Mouse (Mus musculus) mouse embryonic stem cell (cell line): Measurements from ENCODE around the gene Mettl7a3.
"Not testable (repeated sequence)": the region's sequence is repeated elsewhere in the genome, so short reads cannot be mapped to it uniquely, and the experiment has no call there.

Experiments used
- in situ Hi-C, 2 experiments: fragments of 300-500 bp; cut with MboI; formaldehyde crosslinking; loops; 1 replicate in 1 of 2; 3 replicates in 1 of 2; pipeline ENCODE4 v1.14.3; 2019 to 2020; ENCODE audit warnings: low sequenced_read_pairs in 2 of 2, low pct_unique_long_range_greater_than_20kb in 1 of 2, mixed read lengths in 1 of 2; ENCODE audit not compliant: unreplicated experiment in 1 of 2

The Mettl7a3 gene

DNA sequence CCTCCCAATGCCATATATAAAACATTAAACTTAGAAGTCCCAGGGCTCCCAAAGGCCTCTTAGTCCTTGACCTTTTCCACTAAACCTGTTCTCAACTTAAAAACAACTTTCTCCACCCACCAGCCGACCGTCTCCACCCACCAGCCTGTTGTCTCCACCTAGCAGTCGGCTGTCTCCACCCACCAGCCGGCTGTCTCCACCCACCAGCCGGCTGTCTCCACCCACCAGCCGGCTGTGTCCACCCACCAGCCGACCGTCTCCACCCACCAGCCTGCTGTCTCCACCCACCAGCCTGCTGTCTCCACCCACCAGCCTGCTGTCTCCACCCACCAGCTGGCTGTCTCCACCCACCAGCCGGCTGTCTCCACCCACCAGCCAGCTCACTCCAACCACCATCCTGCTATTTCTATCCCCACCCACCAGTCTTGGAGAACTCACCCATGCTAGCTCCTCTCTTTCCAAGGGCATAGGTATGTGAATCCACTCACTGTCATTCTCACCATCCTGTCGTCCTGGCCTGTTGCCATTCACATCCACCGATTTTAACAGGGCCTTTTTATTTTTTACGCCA is 10.6 kb upstream of the Mettl7a3 start:
- in situ Hi-C loops = loop anchor here in 1 of 2 experiments (25.0 kb wide), 1 partner anchor 287 kb away; the partner anchor contains the start of gene Dip2b

DNA sequence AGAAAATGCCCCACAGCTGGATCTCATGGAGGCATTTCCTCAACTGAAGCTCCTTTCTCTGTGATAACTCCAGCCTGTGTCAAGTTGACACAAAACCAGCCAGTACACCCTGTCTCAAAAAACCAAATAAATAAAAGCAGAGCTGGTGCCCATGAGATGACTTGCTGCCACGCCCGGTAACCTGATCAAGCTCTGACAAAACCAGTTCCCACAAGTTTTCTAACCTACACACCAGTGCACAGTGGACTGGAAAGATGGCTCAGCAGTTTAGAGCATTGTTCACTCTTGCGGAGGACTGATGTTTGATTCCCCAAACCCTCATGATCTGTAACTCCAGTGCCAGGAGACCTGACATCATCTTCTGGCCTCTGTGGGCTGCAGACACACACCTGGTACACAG is 9.5 kb upstream of the Mettl7a3 start:
- in situ Hi-C loops = loop anchor here in 1 of 2 experiments (5.0 kb wide), 1 partner anchor 288 kb away; the partner anchor contains the start of gene Dip2b

DNA sequence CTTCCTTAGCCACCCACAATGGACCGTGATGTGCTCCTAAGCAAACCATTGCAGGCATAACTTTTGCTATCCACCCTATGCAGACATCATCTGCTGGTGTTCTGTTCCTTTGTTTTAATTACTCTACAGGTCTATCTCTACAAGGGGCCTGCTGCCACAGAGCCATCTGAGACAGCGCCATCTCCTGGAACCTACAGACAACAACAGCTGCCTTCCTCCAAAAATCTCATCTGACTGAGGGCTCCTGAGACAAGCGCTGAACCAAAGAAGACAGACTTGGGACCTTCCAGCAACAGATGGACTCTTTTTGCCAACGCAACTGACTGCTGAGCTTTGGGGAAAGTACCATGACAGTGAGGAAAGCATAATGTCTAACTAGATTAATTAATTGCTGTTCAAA is 6.6 kb upstream of the Mettl7a3 start:
- in situ Hi-C loops = loop anchor here in 1 of 2 experiments (5.0 kb wide), 1 partner anchor 291 kb away; the partner anchor contains the start of gene Dip2b

DNA sequence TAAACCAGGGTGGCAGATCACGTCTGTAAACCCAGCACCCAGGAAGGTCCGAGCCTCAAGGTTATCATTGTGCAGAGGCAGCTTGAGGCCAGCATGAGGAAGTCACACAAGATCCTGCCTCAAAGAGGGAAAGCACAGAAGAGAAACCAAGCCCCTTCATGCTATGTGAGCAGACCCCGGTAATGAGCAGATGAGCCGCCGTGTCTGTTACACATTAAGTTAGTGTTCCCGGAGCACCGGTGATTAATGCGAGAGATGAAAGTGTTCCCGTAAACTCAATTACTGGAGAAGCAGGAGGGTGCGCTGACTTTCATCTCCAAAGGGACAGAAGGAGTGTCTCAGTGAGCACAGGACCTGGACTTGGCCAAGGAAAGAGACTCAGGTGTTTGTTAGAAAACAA is 5.4 kb upstream of the Mettl7a3 start:
- in situ Hi-C loops = loop anchor here in 1 of 2 experiments (5.0 kb wide), 1 partner anchor 292 kb away; the partner anchor contains the start of gene Dip2b

DNA sequence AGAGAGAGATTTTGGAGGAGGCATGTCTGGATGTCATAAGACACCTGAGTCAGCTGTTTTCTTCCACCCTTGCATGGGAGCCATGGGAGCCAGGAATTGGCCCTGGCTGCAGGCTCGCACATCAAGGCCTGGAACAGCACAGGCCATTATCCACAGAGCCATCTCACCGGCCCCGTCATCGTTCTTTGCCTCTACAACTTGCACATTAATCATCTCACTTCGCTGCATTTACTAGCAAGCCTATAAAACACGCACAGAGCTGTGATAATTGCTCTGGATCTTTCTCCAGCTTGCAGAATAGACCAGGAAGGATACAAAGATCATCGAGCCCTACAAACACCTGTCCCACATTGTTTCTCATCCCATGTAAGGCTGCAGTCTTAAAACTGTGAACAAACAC is 4.0 kb upstream of the Mettl7a3 start:
- in situ Hi-C loops = no loop called here

DNA sequence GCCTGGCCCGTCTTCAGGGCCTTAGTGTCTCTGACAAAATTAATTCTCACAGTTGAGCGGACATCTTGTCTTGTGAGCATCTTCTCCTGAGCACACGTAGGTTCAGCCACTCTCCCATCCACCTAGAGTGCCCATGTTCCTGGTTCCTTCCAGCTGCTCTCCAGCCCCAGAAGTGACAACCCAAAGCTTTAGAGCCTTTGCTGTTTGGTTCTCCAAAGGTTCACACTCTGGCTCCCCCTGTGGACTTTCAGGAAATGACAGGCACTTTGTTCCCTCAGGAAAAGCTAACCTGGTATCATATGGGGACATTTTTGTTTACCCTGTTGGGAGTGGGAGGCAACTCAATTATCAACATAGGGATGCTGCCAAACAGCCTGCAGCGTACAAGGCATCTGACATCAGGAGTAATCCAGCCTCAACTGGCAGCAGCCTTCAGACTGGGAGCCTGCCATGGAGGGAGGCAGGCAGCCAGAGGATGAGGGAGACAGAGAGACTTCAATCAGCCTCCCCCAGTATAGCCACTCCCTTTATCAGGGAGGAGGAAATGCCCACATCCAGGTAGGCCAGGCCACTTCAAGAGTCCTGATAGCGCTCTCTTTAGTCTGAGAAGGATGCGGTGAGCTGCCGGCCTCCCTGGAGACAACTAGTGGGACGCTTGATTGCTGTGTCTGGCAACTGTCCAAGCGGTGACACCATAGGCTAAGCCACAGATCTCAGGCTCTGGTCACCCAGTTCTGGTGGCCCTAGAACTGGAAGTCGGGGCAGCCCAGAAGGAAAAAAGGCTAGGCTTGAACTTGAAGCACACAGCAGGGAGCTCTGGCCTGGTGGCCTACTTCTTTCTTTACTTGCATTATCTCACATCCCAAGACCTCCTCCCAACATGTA is 2.4 kb upstream of the Mettl7a3 start:
- in situ Hi-C loops = not testable (repeated sequence)

DNA sequence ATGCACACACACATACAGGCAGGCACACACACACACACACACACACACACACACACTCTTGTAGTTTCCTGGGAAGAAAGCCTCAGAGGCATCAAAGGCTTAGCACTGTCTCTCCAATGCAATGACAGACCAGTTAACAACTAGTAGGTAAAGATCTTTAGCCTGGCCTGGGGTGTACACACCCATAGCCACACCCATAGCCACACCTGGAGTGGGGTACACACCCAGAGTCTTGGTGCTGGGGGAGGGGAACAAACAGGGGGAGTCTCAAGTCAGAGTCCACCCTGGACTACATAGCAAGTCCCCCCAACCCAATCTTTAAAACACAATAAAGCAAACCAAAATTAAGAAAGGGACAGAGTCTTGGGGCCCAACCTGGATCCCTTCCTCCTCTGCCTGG is 2.6 kb downstream of the Mettl7a3 start:
- in situ Hi-C loops = not testable (repeated sequence)

DNA sequence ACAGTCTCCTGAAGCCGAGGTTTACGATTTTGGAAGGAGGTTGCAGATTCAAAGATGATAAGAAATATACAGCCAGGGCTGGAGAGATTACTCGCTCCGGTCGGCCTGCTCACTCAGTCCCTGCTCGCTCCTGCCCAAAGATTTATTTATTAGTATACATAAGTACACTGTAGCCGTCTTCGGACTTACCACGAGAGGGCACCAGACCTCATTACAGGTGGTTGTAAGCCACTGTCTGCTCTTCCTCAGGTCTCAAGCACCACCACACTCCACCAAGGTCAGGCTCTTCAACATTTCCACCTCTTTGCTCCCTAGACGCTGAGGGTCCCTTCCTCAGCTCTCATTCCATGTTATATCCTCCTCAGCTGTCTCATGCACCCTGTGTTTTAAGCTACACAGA is 3.1 kb downstream of the Mettl7a3 start:
- in situ Hi-C loops = not testable (repeated sequence)

DNA sequence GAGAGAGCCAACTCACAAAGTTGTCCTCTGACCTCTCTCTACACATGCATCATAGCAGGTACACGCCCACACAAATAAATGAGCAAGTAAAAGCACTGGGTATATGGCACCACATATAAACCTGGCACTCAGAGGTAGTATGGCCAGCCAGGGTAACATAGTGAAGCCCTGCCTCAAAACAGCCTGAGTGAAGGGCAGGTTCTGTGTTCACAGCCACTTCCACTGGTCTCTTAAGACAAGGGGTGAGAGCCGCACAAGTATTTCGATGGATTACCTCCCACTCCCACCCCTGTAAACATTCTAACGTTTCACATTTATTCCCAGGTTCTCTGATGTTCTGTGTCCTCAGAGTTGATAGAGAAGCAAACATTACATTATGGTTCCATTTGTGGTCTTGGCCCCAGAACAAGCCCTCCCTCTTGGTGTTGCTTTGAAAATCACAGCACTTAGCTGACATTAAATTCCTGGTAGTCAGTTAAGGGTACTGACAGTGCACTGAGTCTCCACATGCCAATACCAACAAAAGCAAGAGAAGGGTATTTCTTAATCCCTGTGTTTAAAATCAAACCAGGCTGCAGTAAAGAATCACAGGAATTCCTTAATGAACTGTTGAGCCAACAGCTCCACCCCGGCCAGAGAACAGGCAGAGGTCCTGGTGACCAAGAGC is 6.7 kb downstream of the Mettl7a3 start:
- in situ Hi-C loops = not testable (repeated sequence)

DNA sequence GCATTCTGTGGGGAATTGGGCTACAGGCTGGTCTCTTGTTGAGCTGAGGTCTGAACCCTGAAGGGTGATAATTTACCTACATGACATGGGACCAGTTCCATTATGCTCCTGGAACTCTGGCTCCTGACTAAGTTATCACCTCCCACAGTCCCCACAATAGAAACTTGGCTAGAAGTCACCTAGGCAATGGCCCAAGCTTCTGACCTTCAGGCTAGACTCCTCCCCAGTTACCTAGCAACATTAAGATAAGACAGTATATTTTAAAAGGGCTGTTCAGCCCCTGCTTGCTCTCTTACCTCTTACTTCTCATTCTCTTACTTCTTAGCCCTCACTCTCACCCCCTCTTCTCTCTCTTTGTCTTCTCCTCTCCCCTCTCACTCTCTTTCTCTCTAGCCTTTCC is 10.8 kb downstream of the Mettl7a3 start:
- in situ Hi-C loops = no loop called here

DNA sequence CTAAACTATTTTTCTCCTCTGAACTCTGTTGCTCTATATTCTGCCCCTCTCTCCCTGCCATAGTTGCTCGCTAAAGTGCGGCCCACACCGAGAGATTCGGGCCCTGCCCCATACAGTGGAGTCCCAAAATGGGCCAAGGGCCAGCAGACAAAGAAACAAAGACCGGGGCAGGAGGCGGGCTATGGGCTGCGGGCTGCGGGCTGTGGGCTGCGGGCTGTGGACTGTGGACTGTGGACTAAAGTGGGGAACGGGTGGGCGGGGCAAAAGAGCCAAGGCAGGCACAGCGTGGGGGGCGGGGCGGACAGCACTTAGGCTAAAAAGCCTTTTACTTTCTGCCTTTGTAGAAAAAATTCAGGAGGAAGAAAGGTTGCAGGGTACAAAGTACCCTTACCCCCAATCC is 12.0 kb downstream of the Mettl7a3 start:
- in situ Hi-C loops = no loop called here

DNA sequence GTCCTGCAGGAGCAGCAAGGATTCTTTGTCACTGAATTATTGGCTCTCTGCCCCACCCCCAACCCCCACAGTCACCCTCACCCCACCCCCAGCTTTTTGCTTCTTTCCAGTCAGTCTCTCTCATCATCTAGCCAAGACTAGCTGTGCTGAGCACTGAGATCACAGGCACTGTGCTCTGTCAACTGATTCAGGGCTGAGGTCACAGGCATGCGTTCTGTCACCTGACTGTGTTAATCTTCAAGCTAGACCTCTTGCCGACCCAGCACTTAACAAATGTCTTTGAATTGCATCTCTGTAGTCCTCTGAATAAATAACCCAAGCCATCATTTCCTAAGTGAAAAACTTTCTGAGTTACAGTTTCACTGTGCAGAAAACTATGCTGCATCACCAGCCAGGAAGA is 14.8 kb downstream of the Mettl7a3 start:
- in situ Hi-C loops = no loop called here

DNA sequence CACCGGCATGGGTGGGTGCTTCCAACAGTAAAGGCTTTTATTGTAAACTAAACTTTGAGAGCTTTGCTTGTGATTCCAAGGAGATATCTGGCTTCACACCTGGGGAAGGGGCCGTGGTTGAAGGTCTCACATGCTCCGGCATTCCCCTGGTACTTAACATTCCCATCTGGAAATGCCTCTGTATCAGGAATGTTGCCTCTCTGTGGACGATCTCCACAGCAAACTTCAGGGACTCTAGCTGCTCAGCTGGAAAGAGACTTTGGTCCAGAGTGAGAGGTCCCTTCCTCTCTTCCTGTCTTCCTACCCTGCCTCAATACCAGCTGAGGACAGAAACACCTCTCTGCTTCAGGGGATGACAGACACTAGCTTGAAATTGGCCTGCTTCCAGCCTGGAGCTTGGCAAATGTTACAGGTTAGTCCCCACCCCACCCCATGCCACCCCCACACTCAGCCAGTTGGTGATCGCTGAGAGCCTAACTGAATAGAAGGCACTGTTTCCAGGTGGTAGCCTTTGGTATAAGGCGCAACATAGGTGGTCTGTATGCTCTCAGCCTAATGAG is 16.9 kb downstream of the Mettl7a3 start:
- in situ Hi-C loops = no loop called here

DNA sequence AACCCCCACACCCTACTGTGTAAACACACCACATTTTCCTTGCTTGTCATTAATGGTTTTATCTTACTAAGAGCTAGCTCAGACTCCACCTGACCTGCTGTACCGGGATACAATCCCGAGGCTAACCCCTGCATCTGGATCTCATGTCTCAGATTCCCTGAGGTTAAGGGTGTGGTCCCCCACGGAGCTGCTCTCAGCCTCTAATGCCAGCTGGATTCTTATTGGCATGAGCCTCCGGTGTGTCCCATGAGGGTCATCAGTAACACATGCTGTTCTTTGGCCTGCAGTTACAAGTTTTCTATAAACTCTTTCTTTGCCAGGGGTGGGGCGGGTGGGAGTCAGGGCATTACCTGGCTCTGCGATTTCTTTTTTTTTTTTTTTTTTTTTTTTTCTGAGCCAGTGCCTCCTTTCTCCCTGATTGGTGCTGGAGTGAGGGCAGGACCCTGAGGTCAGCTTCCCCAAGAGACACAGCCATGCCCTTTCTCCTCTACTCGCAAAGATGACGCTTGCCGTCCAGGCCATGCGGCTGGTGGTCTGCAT is 18.1 kb downstream of the Mettl7a3 start, which contains the start of the genes Methig1 and Mettl7a2:
Gene Methig1 (plus strand): TSS at position 439 of the 540 bp plus-strand sequence.
Gene Mettl7a2 (plus strand): TSS at position 490 of the 540 bp plus-strand sequence.
- in situ Hi-C loops = no loop called here

DNA sequence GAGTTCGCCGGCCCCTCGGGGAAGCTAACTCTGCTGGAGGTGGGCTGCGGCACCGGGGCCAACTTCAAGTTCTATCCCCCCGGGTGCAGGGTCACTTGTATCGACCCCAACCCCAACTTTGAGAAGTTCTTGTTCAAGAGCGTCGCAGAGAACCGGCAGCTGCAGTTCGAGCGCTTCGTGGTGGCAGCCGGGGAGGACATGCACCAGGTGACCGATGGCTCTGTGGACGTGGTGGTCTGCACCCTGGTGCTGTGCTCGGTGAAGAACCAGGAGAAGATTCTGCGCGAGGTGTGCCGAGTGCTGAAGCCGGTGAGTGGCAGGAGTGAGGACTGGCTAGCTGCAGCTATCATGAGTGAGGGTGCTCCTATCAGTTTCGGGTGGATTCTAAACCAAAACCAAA is 18.7 kb downstream of the Mettl7a3 start:
- in situ Hi-C loops = not testable (repeated sequence)

DNA sequence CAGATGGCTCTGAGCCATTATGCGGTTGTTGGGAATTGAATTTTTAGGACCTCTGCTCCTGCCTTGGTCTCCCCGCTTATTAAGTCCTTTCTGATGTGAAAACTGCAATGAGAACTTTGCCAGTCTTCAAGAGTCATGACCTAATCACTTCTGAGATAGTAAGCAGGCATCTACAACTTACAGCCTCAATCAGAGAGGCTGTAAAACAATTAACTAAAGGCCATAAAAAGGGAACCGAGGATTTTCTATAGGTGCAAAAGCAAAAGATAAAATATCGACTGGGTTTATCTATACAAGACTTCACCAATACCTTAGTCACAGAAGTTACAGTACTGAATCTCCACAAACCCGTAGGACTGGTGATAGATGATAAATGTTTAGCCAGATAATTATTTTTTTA is 21.1 kb downstream of the Mettl7a3 start:
- in situ Hi-C loops = loop anchor here (5.0 kb wide), 1 partner anchor 44 kb away; no protein-coding TSS in a partner anchor

DNA sequence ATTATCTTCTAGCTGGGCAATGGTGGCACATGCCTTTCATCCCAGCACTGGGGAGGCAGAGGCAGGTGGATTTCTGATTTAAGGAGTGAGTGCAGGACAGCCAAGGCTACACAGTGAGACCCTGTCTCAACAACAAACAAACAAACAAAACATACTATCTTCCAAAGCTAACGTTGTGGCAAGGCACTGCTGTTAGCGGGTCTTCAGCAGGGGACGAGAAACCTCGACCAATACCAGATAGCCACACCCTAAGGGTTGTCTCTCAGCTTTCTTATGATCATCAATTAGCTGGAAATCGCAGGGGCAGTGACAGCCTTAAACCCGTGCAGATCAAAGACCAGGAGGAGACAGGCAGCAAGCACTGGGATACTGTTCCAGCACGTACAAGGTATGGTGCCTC is 29.5 kb downstream of the Mettl7a3 start, which contains the start of gene Higd1c:
Gene Higd1c (plus strand): TSS at position 301 of the 400 bp plus-strand sequence.
- in situ Hi-C loops = no loop called here

DNA sequence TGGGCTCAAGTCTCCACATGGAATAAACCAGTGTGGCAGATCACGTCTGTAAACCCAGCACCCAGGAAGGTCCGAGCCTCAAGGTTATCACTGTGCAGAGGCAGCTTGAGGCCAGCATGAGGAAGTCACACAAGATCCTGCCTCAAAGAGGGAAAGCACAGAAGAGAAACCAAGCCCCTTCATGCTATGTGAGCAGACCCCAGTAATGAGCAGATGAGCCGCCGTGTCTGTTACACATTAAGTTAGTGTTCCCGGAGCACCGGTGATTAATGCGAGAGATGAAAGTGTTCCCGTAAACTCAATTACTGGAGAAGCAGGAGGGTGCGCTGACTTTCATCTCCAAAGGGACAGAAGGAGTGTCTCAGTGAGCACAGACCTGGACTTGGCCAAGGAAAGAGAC is 31.2 kb downstream of the Mettl7a3 start:
- in situ Hi-C loops = not testable (repeated sequence)
